Comparison of ENCODE assay signal across 8 mouse cellular contexts in the genomic region with DNA sequence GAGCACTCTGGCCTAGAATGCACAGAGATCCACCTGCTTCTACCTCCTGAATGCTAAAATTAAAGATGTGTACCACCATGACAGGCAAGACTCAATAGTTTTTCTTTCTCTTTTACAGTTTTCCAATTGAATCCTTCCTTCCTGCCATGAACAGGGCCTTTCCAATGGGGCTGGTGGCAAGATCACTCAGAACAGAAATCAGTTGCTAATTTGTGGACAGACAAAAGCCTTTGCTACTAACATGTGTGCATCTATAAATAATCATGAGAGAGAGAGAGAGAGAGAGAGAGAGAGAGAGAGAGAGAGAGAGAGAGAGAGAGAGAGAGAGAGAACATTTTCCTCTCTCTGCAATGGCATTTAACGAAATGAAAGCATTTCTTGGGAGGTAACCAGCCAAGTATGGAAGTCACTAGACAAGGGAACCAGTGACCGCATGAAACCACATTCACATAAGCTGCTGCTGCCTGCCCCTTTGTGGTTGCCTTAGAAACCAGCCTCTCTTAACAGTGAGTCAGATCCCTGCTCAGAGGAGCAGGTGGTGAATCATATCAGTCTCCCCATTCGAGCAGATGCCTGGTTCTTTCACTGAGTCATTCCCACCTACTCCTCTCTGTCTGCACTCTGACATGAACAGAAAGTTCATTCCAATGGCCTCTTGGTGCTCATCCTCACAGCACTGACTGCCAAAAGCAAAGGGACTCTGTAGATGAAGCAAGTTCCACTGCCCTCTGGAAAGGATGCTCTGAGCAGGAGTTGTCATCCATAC.
DNase-seq lines count a peak whose midpoint lies in the region; ATAC-seq lines count a peak whose summit lies in the region.

No protein-coding gene starts in this region.

- H3K9me3 ChIP-seq in forebrain, embryonic 13.5 days (replicated peaks), result no peaks in the 10 kb centered on the region
- no peaks in the 10 kb centered on the region for H3K9me3 ChIP-seq in neural tube, embryonic 13.5 days

- H3K4me1 ChIP-seq in forebrain, embryonic 13.5 days, result peaks cover 23% of the 10 kb centered on the region
- H3K4me1 ChIP-seq in neural tube, embryonic 13.5 days (replicated peaks), result peaks cover 17% of the 10 kb centered on the region

- DNase-seq in 3T3-L1 (ENCODE audit: low read depth, low spot score), result peak; percentile 99
- peak; percentile 11 for DNase-seq in adrenal gland, postnatal 10 days
- DNase-seq in layer of hippocampus, adult 9-11 months, result peak; percentile 93
- DNase-seq in spleen, postnatal 14 days (ENCODE audit: low spot score in 2 of 2), result no peak
- no peak for DNase-seq in gastrocnemius, postnatal 36 days
- DNase-seq in heart, adult 18-20 months, result no peak

- no peak overlapping the region for H3K9ac ChIP-seq in forebrain, embryonic 13.5 days
- no peak overlapping the region for H3K9ac ChIP-seq in neural tube, embryonic 13.5 days

- WGBS in forebrain, embryonic 13.5 days, result 10% methylated on average over 3 of the region's 3 CpGs
- whole genome bisulfite sequencing in neural tube, embryonic 13.5 days, result 9% methylated on average over 3 of the region's 3 CpGs

- H3K27ac ChIP-seq in forebrain, embryonic 13.5 days, result peak overlapping the region; percentile 51
- no peak overlapping the region; the same call in 1 of the 2 replicates for H3K27ac ChIP-seq in neural tube, embryonic 13.5 days (replicated peaks)

- peak; percentile 95 for ATAC-seq in forebrain, embryonic 13.5 days
- ATAC-seq in neural tube, embryonic 13.5 days (ENCODE audit: low read depth), result peak; percentile 91

- H3K36me3 ChIP-seq in forebrain, embryonic 13.5 days (ENCODE audit: poor library complexity, severe bottlenecking), result no peaks in the 10 kb centered on the region
- no peaks in the 10 kb centered on the region for H3K36me3 ChIP-seq in neural tube, embryonic 13.5 days

- no peak overlapping the region for H3K4me2 ChIP-seq in forebrain, embryonic 13.5 days
- no peak overlapping the region for H3K4me2 ChIP-seq in neural tube, embryonic 13.5 days

- H3K27me3 ChIP-seq in forebrain, embryonic 13.5 days, result no peaks in the 10 kb centered on the region
- no peaks in the 10 kb centered on the region for H3K27me3 ChIP-seq in neural tube, embryonic 13.5 days

- H3K4me3 ChIP-seq in forebrain, embryonic 13.5 days, result no peak overlapping the region
- H3K4me3 ChIP-seq in neural tube, embryonic 13.5 days, result no peak overlapping the region

- intact Hi-C loops in gastrocnemius, postnatal 36 days (cut with DNase I), result no loop called here

Comparison
In these comparisons a context has a peak if more than half of its experiments do, and no peak if none do; other contexts are left out.
1. DNase-seq: peak in 3T3-L1 (single experiment), adrenal gland, postnatal 10 days (single experiment) and layer of hippocampus, adult 9-11 months (single experiment); none in spleen, postnatal 14 days (0 of 2), gastrocnemius, postnatal 36 days (0 of 2) and heart, adult 18-20 months (0 of 2).